Mouse (Mus musculus): ENCODE measurements around the gene Add3.

Add3 gene

DNA sequence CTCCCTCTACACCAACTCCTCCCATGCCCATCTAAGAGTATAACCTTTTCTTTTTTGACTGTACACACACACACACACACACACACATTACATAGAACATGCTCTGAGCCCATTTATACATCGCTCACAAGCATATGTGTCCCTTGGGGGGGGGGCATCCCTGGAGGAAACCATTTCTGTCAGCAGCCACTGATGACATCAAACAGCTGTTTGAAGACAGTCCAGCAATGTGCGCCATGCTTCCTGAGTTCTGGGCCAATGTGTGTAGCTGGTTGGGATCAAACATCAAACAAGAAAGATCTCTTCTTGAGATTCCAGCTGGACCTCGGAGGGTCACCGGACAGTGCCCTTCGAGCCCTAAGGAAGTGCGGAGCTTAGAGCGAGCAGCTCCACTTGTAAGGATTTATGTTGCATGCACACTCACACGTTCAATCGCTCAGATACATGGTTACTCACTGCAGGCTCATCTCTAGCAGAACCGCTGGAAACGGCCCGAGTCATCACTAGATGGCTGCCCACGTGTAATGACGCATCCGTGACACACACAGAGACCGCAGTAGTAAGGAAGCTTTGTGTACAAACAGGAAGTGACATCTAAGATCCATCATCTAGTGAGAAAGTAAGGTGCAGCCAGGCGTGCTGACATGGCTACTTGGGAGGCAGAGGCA, 132.9 kb downstream of the Add3 start:
- no peak for DNase-seq (ENCODE audit: low spot score)

DNA sequence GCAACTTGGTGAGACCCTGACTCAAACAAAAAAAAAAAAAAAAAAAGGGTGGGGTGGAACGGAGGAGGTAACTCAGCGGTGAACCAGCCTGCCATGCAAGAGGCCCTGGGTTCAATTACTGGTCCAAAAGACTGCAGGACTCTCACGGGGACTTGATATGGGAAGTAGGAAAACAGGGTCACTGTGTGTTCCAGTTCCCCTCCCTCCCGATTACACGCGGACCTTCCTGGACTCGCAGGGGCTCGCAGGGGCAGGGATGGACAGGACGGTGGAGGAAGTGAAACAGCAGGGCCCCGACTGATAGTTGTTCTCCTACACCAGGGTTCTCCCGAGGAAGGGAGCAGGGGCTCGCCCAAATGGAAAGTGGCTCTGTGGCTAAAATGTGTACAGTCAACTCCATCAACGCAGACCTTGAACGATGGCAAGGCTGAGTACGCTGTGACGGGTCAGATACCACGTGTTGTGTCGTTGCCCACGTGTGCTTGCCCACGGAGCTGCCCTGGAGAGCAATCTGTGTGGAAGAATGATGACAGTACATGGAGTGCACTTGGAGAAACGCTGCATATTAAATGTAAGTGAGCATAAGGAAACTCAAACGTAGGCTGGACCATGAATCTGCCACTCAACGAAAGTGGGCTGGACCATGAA, 133.7 kb downstream of the Add3 start:
- no peak for DNase-seq (ENCODE audit: low spot score)

DNA sequence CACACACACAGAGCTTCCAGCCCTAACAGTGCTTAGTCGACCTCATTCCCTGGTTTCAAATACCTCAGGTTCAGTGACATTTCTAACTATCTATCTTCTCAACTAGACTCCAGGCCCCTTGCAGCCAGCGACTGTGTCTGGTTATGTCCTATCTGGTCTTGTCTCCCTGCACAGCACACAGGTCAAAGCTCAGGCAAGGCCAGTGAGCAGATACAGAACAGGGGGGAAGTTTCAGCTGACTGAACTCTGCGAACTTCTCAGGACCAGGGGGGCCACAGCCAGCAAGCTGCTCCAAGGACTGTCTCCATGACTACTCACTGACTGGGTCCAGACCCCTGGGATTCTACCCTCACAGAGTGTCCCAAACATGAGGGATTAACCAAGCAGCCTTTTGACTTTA, 135.0 kb downstream of the Add3 start:
- no peak for DNase-seq (ENCODE audit: low spot score)

DNA sequence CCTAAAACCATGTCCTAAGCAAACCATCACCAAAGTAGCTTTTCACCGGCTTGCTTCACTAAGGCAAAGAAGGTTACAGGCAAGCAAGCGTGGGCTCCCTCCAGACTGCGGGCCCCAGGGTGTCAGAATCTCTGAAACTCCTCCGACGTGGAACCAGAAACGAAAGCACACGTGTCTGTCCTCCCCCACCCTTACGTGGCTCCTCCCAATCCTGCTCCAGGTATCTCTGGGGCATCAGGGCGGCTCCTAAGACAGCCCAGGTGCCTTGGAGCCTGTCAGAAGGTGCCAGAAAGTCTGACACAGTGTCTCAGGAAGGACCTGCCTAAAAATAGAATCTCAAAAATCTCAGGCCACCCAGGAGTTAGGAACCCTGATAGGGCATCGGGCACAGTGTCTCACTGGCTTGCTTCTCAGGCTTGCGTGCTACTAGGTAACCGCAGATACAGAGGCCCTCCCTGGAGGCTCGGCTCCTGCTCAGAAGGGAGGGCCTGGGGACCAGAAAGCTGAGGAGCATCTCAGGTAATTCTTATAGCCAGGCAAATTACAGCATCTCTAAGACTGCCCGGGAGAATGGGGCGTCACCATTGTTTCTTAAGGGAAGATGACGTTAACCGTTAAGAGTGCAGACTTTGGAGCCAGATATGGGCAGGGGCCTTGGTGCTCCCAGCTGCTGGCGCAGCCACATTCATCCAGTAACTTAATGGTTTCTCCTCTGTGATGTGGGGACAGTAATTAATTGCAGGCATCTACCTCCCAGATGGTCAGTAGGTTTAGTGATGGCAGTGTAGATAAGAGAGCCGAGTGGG, 136.9 kb downstream of the Add3 start:
- DNase-seq (ENCODE audit: low spot score) = no peak

DNA sequence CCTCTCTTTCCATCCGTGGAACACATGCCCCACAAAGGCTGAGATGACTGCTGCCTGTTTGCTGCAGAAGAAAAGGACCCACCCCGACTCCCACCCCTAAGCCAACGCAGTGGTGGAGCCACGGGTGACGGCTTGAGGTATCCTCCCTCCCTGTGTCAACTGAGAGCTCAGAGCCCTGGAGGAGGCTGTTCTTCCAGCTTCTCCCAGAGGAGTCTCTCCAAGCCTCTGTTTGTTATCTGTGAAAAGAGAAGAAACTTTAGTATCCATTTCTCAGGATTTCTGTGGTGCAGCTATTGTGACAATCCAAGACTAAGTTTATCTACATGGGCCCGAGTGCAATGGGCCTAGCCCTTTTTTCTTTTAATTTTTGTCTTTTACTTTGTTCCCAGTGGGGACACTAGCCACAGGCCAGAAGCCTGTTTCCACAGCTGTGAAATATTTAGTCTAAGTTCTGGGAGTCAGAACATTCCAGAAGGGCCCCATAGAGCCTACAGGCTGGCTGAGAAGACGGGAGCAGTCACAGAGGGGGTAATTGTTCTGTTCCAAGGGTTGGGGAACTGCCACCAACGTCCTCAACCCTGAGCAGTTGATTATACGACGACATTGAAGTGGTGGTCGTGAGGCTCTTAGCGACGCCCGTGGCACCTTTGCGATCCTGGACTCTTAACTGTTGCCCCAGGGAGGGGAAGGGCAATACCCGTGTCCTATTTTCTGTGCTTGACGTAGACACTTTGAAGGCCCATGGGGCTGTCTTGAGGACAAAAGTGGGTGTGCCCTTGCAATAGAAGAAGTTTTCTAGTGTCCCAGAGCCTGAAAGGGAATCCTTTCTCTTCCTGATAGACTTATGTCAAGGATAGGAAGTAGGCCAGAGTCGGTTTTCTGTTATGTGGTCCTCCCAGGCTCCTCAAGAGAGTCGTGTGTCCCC, 138.5 kb downstream of the Add3 start:
- DNase-seq (ENCODE audit: low spot score) = peak; percentile 70

DNA sequence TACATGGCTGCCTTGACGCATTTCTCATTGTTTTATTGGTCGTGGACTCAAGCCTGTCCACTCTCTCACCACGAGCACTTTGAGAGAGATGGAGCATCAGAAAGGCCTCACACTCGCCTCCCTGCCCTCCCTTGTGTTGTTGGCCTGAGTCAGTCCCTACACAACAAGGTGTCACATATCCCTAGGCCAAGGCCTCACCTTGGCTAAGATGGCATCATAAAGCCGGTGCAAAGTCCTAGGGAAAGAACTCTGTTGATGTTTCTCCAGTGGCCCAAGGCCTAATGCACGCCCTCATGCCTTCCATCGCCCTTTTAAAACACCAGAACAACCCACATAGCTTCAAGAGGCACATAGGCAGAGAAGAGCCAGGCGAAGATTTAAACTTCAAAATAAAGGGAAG, 140.0 kb downstream of the Add3 start:
- DNase-seq (ENCODE audit: low spot score) = no peak

DNA sequence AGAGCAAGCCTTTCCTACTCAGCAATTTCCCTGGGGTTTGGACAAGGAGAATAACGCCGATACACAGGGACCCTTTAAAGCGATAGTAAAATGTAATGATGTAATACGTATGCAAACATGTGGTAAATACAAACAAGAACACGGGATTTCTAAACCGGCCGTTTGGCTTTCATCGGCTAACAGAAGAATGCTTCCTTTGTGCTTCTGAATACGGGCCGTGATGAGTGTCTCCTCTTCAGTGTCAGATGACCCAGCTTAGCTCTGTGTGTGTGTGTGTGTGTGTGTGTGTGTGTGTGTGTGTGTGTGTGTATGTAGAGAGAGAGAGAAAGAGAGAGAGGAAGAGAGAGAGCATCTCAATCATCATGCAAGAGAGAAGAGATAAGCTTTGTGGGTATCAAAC, 142.3 kb downstream of the Add3 start:
- no peak for DNase-seq (ENCODE audit: low spot score)

DNA sequence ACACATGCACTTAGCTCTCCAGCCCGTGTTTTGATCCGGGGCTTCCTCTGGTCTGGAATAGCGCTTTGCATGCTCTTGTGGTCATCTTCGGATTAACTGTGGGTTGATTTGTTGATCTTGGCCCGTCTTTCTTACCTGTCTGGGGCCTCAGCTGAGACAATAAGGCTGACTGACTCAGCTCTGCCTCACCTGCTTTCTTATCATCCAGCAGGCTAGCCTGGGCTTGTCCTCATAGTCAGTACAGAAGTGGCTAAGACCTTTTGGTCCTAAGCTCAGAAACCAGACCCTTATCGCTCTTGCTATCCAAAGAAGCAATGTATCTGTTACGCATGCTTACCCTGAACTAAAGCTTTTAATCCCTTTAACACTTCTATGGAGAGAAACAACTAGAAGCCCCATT, 143.5 kb downstream of the Add3 start:
- DNase-seq (ENCODE audit: low spot score) = no peak

DNA sequence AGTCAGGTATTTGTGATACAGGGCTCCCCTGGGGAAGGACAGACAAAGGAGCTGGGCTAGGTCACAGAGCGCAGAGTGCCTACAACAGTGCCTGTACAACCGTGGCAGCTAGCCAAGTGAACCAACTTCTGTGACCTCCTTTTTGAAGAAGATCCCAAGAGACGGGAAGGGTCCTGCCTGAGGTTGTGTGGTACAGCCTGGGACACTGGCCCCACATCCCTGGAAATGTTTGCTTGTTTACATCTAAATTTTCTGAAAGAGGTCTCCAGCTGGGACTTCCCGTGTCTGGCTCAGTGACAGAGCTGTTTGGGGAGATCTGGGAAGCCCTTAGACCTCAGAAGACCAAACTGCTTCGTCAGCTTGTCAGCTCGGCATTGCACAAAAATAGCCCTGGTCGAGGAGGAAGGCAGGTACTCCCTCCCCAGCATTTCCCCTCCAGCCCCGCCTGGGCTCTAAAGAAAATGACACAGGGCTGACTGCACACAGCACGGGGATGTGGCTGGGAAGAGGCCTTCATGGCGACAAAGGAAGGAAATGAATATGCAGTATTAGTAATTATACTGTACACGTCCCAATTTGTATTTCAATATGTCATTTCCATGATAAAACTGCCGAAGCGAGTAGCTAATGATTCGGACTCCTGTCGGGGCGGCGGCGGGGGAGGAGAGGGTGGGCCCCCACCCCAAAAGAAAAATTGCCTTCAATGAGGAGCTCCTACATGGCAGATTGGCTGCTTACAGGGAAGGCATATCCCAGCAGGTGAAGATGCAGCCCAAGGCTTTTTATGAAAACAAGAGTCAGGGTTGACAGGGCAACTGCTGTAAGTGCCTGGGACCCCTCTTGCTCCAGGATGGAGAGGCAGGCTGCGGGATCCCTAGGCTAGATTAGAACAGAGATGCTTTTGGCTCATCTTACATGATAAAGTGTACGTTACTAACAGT, 144.3 kb downstream of the Add3 start:
- DNase-seq (ENCODE audit: low spot score) = no peak

DNA sequence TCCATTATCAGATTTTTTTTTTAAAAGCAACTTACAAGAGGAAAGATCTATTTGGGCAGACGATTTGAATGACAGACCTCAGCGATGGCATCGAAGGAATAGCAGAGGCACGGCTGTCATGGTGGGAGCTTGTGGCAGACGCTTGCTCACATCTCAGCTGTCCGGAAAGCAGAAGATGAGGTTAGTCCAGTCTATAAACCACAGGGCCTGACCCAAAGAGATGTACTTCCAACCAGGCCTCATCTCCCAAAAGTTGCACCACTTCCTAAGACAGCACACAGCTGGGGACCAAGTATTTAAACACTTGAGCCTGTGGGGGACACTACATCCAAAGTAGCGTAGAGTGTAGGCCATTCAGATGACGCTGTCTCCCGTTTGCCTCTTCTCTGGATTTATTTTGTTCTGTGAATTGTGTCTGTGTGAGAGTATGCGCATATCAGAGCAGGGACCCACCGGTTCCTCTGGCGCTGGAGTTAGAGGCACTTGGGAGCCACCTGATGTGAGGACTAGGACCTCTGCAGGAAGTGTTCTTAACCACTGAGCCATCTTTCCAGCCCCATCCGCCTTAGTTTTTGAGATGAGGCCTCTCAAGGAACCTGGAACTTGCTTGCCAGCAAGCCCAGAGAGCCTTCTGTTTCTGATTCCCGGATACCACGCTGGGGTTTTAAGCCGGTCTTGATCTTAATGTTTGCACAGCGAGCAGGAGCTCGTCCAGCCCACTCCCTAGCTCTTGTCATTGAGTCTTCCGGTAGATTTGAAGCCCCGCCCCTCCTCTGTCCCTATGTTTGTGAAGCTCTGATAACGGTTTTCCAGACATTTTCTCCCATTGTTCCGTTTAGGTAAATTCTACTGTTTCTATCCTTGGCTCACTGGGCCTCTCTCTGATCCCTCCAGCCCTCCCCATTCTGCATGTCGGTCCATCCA, 156.3 kb downstream of the Add3 start:
- DNase-seq (ENCODE audit: low spot score) = no peak

Measured in testis, postnatal 14 days (tissue).